Mouse (Mus musculus) gastrocnemius, postnatal 10 days (tissue): ENCODE results near the gene Tc2n. TPM values are rescaled to one million over a fixed set of nuclear protein-coding genes. Genes with fewer than 3 reads are reported as not detected.

Experiments used
- total RNA-seq, 2 experiments: library from RNA; stranded (reverse); gene quantifications; 2 replicates each; pipeline ENCODE4 v1.2.3; 2021

Gene Tc2n
- total RNA-seq, 2 experiments from 2014 or later = 0.16 to 0.32 TPM

Other genes starting within 250 kb of the Tc2n start
- gene Fbln5, start 100.5 kb upstream of the Tc2n start, total RNA-seq = 10 to 100 TPM; 47.8 to 56.1 TPM
- 10 to 100 TPM; 20.5 to 23.8 TPM for gene Trip11, start 194.7 kb upstream of the Tc2n start, total RNA-seq
- gene Atxn3, start 239.7 kb upstream of the Tc2n start, total RNA-seq = 1 to 10 TPM; 4.3 to 5.9 TPM